In the genomic region with DNA sequence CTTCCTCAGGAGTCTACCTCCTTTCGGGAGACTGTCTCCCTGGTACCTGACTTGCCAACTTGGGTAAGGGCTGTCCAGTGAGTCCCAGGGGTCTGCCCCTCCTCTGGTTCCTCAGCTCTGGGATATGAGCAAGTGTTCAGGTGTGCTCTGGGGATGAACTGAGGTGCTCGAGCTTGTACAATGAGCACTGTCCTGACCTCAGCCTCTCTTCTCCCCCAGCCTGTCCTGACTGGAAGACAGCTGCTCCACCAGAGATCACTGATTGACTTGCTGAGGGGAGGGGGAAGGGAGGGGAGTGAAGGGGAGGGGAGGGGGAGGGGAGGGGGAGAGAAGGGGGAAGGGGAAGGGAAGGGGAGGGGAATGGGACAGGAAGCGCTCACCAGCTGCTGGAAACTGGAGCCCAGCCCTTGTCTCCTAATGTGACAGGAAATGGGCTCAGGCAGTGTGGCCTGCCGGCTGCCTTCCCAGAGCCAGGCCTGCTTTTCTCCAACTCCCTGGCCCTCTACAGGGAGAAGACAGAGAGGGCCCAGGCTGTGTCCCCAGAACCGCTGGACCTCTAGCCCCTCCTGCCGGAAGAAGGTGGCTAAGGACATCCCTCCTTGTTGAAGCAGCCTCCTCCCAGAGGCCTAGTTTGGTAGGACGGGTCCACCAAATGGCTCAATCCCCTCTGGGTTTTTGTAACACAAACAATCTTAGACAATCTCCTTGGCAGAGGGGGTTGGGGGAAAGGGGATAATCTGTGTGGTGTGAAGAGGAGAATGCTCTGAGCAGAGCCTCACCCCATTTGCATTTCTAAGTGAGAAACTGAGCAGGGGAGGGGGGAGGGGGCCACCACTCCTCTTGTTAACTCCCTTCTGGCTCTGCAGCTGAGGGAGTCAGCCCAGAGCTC, we compare ENCODE assay signal across 9 mouse cellular contexts.
A peak's percentile ranks its signal among the peaks of the same experiment; 100 is the strongest.
DNase-seq lines count a peak whose midpoint lies in the region; ATAC-seq and TF ChIP-seq lines count a peak whose summit lies in the region.
"Had no signal": no experiment of that assay in that cellular context is flagged by ENCODE, and none has a peak within 500 bp of the region (broad histone marks: within the 10 kb centered on the region; RNA-seq: fewer than 3 reads in every experiment).

No protein-coding gene starts in this region.

- peak; percentile 73 for DNase-seq in cerebellum, postnatal 10 days
- DNase-seq in cerebellum, adult 11-12 months, result no peak
- peak; percentile 86 for DNase-seq in brain, embryonic 14.5 days (ENCODE audit: low read depth)
- DNase-seq in hindbrain, embryonic 11.5 days (ENCODE audit: low spot score), result peak; percentile 78
- peak; percentile 45 for DNase-seq in lung, postnatal 0 days (ENCODE audit: low spot score)
- DNase-seq in stomach, postnatal 0 days (ENCODE audit: low spot score), result peak; percentile 30
- DNase-seq in ovary, adult 18-20 months (ENCODE audit: low spot score), result no peak
- no peak for DNase-seq in T-cell, adult 2 months (ENCODE audit: low spot score)

- H3K27me3 ChIP-seq in hindbrain, embryonic 11.5 days (ENCODE audit: control insufficient read depth, insufficient read depth, low read length), result no peaks in the 10 kb centered on the region
- no peaks in the 10 kb centered on the region for H3K27me3 ChIP-seq in lung, postnatal 0 days (replicated peaks; ENCODE audit: insufficient read depth, low read length)
- H3K27me3 ChIP-seq in stomach, postnatal 0 days (ENCODE audit: control insufficient read depth, insufficient read depth, low read length), result no peaks in the 10 kb centered on the region

- peak overlapping the region; percentile 31; the same call in 1 of the 2 replicates for H3K9ac ChIP-seq in hindbrain, embryonic 11.5 days (ENCODE audit: low read depth, low read length)
- no peak overlapping the region for H3K9ac ChIP-seq in lung, postnatal 0 days (replicated peaks; ENCODE audit: low read depth)
- H3K9ac ChIP-seq in stomach, postnatal 0 days (ENCODE audit: low read length), result no peak overlapping the region

- H3K4me1 ChIP-seq in hindbrain, embryonic 11.5 days (replicated peaks; ENCODE audit: control insufficient read depth, insufficient read depth, low read length), result peaks cover 5% of the 10 kb centered on the region; the same call in 1 of the 2 replicates
- H3K4me1 ChIP-seq in lung, postnatal 0 days (ENCODE audit: insufficient read depth, low read depth, low read length), result no peaks in the 10 kb centered on the region
- H3K4me1 ChIP-seq in stomach, postnatal 0 days (replicated peaks; ENCODE audit: control insufficient read depth, insufficient read depth), result no peaks in the 10 kb centered on the region

- no peaks in the 10 kb centered on the region for H3K9me3 ChIP-seq in hindbrain, embryonic 11.5 days (ENCODE audit: control insufficient read depth, low read length)
- no peaks in the 10 kb centered on the region for H3K9me3 ChIP-seq in lung, postnatal 0 days (ENCODE audit: low read length)
- no peaks in the 10 kb centered on the region for H3K9me3 ChIP-seq in stomach, postnatal 0 days (ENCODE audit: control insufficient read depth, low read length)

- H3K4me2 ChIP-seq in hindbrain, embryonic 11.5 days (replicated peaks; ENCODE audit: low read depth, low read length), result no peak overlapping the region
- no peak overlapping the region for H3K4me2 ChIP-seq in lung, postnatal 0 days (replicated peaks; ENCODE audit: low read depth, low read length)
- no peak overlapping the region for H3K4me2 ChIP-seq in stomach, postnatal 0 days (replicated peaks; ENCODE audit: low read depth)

- 14% methylated on average over 7 of the region's 7 CpGs for WGBS in hindbrain, embryonic 11.5 days
- WGBS in lung, postnatal 0 days, result 23% methylated on average over 7 of the region's 7 CpGs
- WGBS in stomach, postnatal 0 days, result 19% methylated on average over 7 of the region's 7 CpGs

- peak; percentile 75 for TF ChIP-seq CTCF in brain, embryonic 14.5 days (IDR thresholded peaks at IDR 0.05; ENCODE audit: borderline replicate concordance, extremely low read depth, insufficient read depth, insufficient read length)
- TF ChIP-seq CTCF in lung, postnatal 0 days (IDR thresholded peaks at IDR 0.05), result peak; percentile 60
- peak; percentile 59 for TF ChIP-seq CTCF in stomach, postnatal 0 days (IDR thresholded peaks at IDR 0.05; ENCODE audit: low read depth)

- peak; percentile 85 for ATAC-seq in hindbrain, embryonic 11.5 days (ENCODE audit: low FRiP score)
- ATAC-seq in lung, postnatal 0 days, result peak; percentile 62
- ATAC-seq in stomach, postnatal 0 days (ENCODE audit: low FRiP score, low TSS enrichment), result peak; percentile 61; the same call in 1 of the 2 replicates

- TF ChIP-seq POLR2A in brain, embryonic 14.5 days (IDR thresholded peaks at IDR 0.05; ENCODE audit: borderline replicate concordance, extremely low read depth, insufficient read depth, insufficient read length, poor library complexity, severe bottlenecking), result no peak

- no peaks in the 10 kb centered on the region for H3K36me3 ChIP-seq in hindbrain, embryonic 11.5 days (ENCODE audit: control insufficient read depth, insufficient read depth, low read length)
- no peaks in the 10 kb centered on the region for H3K36me3 ChIP-seq in lung, postnatal 0 days (ENCODE audit: insufficient read depth, low read length)
- no peaks in the 10 kb centered on the region for H3K36me3 ChIP-seq in stomach, postnatal 0 days (ENCODE audit: control insufficient read depth, insufficient read depth, low read length)

- no peak overlapping the region for H3K4me3 ChIP-seq in hindbrain, embryonic 11.5 days (ENCODE audit: low read depth, low read length)
- H3K4me3 ChIP-seq in lung, postnatal 0 days (ENCODE audit: low read depth, low read length), result no peak overlapping the region
- no peak overlapping the region for H3K4me3 ChIP-seq in stomach, postnatal 0 days (ENCODE audit: low read depth, low read length)
- H3K4me3 ChIP-seq: erythroblast, embryonic 14.5 days had no signal

- TF ChIP-seq EP300 in lung, postnatal 0 days (IDR thresholded peaks at IDR 0.05), result no peak
- TF ChIP-seq EP300 in stomach, postnatal 0 days (optimal IDR thresholded peaks at IDR 0.05), result no peak

- H3K27ac ChIP-seq in hindbrain, embryonic 11.5 days (ENCODE audit: low read depth, low read length), result peak overlapping the region; percentile 40
- H3K27ac ChIP-seq in lung, postnatal 0 days (ENCODE audit: low read length), result no peak overlapping the region
- no peak overlapping the region for H3K27ac ChIP-seq in stomach, postnatal 0 days (replicated peaks)

Comparison
In these comparisons a context has a peak if more than half of its experiments do, and no peak if none do; other contexts are left out.
1. DNase-seq: peak in cerebellum, postnatal 10 days (2 of 2), brain, embryonic 14.5 days (single experiment), hindbrain, embryonic 11.5 days (single experiment), lung, postnatal 0 days (single experiment) and stomach, postnatal 0 days (single experiment); none in cerebellum, adult 11-12 months (single experiment), ovary, adult 18-20 months (single experiment) and T-cell, adult 2 months (single experiment).
2. Peak in every context shown above with its lines, with median percentiles within 50 percentile points of each other: CTCF ChIP-seq and ATAC-seq.